Mouse (Mus musculus) common myeloid progenitor, adult 5-6 weeks (primary cell): Measurements from ENCODE around the gene Myo3b. TPM values are rescaled to one million over a fixed set of nuclear protein-coding genes. Genes with fewer than 3 reads are reported as not detected.
"Not testable (repeated sequence)": the region's sequence is repeated elsewhere in the genome, so short reads cannot be mapped to it uniquely, and the experiment has no call there.

ENCODE experiments used
- ATAC-seq: replicated peaks from 2 replicates; pipeline ENCODE4 v1.8.0; 2016; ENCODE audit warnings: low read depth, mild to moderate bottlenecking, moderate TSS enrichment, inconsistent platforms; ENCODE audit not compliant: poor library complexity, severe bottlenecking
- total RNA-seq: library from RNA; stranded (forward); fragments of 200-1000, 187-1606 nt; gene quantifications from 2 replicates; pipeline ENCODE4 v1.2.3, GENCODE M21; 2017

Myo3b gene
- total RNA-seq, 1 experiment from 2014 or later, result not detected

DNA sequence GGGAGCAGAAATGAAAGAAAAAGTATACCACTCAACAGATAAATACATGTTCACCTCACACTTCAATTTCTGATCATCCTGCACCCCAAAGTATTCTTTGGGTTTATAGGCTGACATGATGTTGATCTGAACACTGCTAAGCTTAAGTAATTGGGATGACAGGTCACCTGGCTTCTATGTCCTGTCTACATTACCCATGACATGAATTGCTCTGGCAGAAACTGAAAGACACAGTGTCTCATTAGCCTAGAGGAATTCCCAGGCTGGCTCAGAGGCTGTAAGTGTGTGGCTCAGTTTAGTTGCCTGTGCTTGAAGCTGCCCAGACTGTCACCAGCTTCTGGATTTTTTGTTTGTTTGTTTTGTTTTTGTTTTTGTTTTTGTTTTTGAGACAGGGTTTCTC is 139.3 kb downstream of the Myo3b start:
- ATAC-seq, result no peak

DNA sequence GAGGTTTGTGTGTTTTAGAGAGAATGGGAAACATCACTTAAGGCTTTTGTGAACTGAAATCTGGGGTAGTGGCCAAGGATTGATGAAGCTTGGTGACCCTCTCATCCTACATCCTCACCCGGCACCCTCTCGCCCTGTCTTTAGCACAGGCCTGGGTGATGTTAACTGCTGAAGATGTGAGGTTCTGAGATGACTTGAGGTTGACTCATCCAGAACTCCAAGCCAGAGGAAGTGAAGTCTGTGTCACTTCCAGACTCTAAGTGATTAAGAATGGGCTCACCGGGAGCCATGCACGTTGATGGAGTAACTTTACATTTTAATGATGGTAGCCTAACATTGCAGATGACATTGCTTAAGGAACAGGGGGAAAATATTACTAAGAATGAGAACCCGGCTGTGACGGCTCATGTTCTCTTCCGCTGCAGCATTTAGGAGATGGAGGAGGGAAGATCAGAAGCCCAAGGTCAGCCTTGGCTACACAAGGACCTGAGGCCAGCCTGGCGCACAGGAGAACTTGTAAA is 143.3 kb downstream of the Myo3b start:
- ATAC-seq, result no peak

- ATAC-seq, result no peak
Observed at GRCm38 (mm10) chr2:70187040-70187439, 148.1 kb downstream of the Myo3b start.

GRCm38 (mm10) chr2:70195418-70196248 is 156.7 kb downstream of the Myo3b start:
- no peak for ATAC-seq

- no peak for ATAC-seq
Observed at GRCm38 (mm10) chr2:70201796-70202555, 163.1 kb downstream of the Myo3b start.

- no peak for ATAC-seq
Observed at GRCm38 (mm10) chr2:70202578-70203167, 163.7 kb downstream of the Myo3b start.

- ATAC-seq, result no peak
Observed at GRCm38 (mm10) chr2:70208411-70208810, 169.5 kb downstream of the Myo3b start.

DNA sequence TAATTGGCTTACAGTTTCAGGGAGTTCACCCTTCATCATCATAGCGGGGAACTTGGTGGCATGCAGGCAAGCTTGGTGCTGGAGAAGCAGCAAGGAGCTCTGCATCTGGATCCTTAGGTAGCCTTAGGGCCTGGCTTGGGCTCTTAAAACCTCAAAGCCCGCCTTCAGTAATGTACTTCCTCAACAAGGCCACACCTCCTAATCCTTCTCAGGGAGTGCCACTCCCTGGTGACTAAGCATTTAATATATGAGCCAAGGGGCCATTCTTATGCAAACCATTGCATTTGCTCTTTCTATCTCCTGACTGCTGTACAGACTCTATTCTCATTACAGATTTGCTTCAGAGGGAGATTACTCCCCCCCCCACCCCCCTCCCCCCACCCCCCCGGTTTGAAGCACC is 170.9 kb downstream of the Myo3b start:
- ATAC-seq, result no peak

DNA sequence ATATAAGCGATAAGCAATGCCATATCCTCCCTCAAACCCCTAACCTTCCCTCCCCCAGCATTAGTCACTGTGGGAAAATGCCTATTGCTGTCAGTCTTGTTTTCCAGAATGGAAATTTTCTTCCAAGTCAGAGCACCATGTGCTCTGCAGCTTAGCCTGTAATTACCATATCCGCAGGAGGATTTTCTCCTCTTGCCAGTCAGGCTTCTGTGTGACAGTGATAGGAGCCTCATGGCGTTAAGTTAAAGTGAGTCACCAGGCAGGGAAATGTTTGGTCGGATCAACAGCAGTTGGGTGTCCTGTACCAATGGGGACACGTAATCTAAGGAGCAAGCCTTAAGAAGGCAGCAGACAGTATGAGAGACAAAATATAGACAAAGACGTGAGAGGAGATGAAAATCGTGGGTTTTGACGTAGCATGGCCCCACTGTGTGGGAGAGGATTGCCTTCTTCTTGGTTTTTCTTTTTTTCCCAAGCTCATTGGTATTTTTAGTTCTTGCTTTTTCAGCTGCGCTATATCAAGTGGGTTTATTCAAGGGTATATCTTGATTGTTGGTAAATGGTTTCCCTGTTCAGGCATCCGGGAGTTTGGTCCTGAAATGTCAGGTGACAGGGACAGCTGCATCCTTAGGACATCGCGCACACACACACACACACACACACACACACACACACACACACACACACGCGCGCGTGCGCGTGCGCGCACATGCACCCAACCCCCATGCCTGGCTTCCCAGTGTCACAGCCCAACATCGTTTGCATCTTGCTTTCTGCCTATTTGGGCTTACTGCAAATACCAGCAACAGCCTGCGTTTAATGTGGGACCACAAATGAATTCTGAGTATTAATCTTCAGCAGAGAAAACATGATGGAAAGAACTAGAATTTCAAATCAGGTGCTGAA is 171.8 kb downstream of the Myo3b start:
- no peak for ATAC-seq

GRCm38 (mm10) chr2:70214401-70214800 is 175.5 kb downstream of the Myo3b start:
- ATAC-seq, result no peak

DNA sequence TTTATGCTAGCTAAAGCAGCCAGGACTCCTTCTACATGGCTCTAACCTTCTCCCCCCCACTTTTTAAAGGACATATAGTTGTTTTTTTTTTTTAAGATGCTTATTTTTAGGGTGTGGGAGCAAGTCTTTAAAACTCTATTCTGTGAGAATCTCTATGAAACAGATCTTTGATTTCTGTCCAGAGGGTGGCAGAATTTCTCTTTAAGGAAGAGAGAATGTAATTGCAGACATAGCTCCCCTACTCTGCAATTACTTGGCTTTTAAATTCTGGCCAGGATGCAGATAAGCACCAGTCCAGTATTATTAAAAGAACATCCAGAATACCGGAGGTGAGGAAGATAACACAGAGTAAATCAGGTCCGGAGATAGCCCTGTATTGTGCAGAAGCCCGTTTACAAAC is 178.9 kb downstream of the Myo3b start:
- ATAC-seq, result no peak

- no peak for ATAC-seq
Observed at GRCm38 (mm10) chr2:70218469-70218868, 179.5 kb downstream of the Myo3b start.

- ATAC-seq, result no peak
Observed at GRCm38 (mm10) chr2:70226679-70227078, 187.8 kb downstream of the Myo3b start.

DNA sequence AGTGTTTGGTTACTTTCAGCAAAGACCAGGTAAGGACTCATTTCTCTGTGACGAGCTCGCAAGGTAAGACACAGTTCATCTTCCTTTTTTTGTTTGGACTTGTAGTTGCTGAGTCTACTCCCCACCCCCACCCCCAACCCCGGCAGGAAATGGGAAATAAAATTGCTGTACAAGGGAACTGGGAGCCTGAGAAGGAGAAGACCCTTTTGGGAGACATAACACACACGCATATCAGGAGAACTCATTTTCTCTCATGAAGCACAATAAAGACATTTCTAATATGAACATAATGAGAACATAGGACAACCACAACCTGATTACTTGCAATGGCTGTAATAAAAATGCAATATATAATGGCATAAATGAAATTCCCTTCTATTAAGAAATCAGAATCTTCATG is 195.5 kb downstream of the Myo3b start:
- not testable (repeated sequence) for ATAC-seq

DNA sequence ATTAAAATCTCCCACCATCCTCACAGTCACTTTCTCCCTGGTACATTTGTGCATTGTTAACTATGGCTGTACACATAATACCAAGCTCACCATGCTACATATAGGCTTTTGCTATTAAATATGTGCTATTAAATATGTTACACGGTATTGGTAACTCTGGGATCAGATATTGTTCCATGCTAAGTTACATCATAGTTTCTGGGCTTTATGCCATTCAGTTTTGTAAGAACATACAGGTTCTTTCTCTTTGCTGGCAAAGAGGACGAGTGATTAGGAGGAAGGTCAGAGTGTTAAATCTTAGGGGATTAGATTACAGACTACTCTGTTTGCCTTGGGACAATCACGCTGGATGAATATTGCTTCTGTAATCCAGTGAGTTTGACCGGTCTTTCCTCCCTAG is 207.1 kb downstream of the Myo3b start:
- no peak for ATAC-seq

DNA sequence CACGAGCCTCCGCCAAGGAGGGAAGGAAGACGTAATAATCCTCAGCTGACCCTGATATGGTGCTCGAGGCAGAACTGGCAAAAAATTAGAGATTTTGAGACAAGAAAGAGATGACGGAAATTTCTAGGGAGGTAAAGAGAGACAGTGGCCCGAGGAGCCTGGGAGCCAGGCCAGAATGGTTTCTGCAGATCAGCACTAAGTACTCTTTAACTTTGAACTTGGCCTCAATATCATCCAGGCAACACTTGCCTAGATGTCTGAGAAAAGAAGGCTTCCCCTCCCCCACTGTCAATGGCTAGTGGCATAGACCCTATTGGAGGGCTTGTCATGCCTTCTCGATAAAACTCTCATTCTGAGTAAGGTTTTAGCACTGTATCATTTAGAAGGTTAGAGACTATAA is 209.7 kb downstream of the Myo3b start:
- no peak for ATAC-seq

- ATAC-seq, result no peak
Observed at GRCm38 (mm10) chr2:70249872-70250271, 210.9 kb downstream of the Myo3b start.

DNA sequence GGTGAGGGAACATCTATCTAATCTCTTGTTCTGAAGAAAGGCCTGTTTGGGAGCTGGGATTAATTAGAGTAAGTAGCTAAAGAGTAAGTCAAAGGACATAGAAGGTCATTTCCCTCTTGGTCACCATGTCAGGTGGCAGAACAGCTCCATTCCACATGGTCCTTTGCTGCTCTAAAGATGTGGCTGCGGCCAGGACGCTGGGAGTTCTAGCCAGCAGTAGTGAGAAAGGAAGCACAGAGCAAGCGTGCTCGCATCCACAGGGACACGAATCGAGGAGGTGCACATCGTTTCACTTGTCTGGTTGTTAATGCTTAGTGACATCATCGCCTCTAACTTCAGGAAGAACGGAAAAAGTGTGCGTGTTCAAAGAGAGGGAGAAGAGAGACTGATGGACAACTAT is 212.3 kb downstream of the Myo3b start:
- ATAC-seq, result no peak

GRCm38 (mm10) chr2:70259357-70260000 is 220.6 kb downstream of the Myo3b start:
- no peak for ATAC-seq
